Mouse (Mus musculus) neutrophil, adult 5-6 weeks (primary cell): ENCODE data around the gene Cpm. TPM values are rescaled to one million over a fixed set of nuclear protein-coding genes. Genes with fewer than 3 reads are reported as not detected.

Experiments
- ATAC-seq: fragments of 151-379, 151-347 bp; 2 replicates; pipeline ENCODE4 v1.8.0; 2017; ENCODE audit warnings: mild to moderate bottlenecking, moderate TSS enrichment; ENCODE audit not compliant: insufficient number of reproducible peaks, poor library complexity, low FRiP score, severe bottlenecking; ENCODE audit errors: extremely low read depth
- total RNA-seq: library from RNA; stranded (forward); fragments of 200-1000 nt; gene quantifications from 2 replicates; pipeline ENCODE4 v1.2.3, GENCODE M21; 2017

The Cpm gene
- total RNA-seq, 1 experiment from 2014 or later = 40.6 TPM

DNA sequence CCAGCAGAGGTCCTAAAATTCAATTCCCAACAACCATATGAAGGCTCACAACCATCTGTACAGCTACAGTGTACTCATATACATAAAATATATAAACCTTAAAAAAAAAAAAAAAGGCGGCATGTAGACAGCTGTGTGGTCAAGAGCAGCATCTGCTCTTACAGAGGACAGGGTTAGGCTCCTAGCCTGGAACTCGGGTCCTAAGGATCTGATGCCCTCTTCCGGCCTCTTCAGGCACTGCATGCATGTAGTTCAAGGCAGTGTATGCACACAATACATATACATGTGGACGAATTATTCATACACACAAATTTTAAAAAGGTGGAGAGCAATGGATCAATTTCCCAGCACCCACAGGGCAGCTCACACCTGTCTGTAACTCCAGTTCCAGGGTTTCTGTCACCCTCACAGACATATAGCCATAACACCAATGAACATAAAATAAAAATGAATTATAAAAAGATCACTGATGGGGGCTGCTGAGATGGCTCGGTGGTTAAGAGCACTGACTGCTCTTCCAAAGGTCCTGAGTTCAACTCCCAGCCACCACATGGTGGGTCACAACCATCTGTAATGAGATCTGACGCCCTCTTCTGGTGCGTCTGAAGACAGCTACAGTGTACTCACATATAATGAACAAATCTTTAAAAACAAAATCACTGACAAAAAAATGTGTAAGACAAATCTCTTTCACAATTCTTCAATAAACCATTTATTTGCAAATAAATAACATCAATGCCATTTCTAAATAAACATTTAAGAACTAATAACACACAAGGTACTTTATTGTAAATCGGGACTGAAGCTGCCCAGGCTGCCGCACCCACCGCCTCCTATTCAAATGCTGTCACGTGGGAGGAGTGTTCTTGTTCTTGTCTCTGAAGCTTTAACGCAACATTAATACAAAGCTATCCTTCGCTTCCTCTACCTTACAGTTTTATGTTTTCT lies 59.2 kb downstream of the Cpm start:
- peak; percentile 58; the same call in 1 of the 2 replicates for ATAC-seq

GRCm38 (mm10) chr10:117689297-117690100 lies 60.2 kb downstream of the Cpm start:
- ATAC-seq = no peak

- ATAC-seq = no peak
Observed at GRCm38 (mm10) chr10:117690101-117690352, 60.7 kb downstream of the Cpm start.

GRCm38 (mm10) chr10:117690770-117691296 lies 61.5 kb downstream of the Cpm start:
- no peak for ATAC-seq

DNA sequence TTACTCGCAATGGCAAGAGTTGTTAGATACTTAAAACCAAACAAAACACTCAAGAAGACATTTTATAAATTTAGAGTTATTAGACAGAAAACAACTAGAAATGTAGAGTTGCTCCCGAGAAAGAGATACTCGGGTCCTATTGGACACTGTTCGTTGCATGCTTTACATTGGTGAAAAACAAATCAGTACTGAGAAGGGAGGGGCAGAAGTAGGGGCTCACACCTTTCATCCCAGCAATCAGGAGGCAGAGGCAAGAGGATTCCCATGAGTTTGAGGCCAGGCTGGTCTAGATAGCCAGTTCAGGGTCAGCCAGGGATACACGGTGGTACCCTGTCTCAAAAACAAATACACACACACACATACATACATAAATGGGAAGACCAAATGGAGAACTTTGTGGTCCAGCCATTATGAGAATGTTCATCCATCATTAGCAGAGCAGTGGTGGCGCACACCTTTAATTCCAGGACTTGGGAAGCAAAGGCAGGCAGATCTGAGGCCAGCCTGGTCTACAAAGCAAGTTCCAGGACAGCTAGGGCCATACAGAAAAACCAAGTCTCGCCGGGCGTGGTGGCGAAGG lies 62.2 kb downstream of the Cpm start:
- no peak for ATAC-seq

DNA sequence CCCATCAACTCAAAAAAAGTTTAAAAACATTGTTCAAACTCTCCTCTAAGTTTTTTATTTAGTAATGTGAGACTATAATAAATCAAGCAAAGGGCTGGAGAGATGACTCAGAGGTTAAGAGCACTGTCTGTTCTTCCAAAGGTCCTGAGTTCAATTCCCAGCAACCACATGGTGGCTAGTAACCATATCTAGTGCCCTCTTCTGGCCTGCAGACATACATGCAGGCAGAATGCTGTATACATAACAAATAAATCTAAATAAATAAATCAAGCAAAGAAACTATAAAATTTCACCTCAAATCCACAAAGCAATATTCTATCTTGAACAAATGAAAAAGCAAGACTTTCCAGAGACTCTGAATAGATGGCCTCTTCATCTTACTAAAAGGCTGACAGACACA lies 62.9 kb downstream of the Cpm start:
- no peak for ATAC-seq

DNA sequence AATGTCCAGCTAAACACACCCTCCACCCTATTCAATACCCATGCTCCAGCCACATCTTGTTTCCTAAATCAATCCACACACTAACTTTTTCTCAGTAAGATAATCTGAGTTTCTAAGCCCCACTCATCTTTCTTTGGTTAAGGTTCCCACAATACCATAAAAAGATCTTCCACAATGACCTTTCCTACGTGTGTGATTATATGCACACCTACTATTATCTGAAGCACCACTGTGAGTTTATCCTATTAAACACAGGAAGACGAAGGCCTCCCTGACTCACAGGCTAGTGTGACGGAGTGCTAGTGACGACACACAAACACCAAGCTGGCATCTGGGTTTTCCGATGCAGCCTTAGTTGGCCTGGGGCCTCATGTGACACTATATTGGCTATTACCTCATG lies 63.7 kb downstream of the Cpm start:
- ATAC-seq = no peak

DNA sequence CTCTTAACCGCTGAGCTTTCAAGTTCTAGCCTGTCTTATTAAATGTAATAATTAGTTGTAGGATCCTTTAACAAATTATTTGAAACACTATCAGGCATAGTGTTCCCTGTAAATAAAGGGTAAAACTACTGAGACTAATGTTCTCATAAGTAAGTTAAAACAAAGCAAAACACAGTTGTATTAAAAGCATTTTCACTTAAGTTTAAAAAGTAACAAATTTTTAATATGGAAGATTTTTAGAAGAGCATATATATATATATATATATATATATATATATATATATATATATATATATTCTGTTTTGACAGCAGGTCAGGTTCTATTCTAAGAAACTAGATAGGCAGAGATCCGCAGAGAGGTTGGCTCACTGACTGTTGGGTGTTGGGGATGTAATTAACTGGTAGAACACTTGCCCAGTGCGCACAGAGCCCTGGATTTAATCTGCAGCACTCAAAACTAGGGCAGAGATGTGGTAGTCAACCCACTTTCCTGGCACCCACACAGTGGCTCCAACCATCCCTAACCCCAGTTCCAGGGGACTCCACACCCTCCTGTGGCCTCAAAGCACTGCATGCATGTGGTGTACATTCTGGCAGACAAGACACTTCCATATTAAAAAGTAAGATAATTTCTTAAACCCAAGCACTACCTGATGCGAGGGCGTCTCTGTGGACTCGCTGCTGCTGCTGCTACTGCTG lies 65.1 kb downstream of the Cpm start:
- ATAC-seq = no peak

GRCm38 (mm10) chr10:117695027-117695426 lies 65.7 kb downstream of the Cpm start:
- no peak for ATAC-seq

- no peak for ATAC-seq
Observed at GRCm38 (mm10) chr10:117695605-117696004, 66.3 kb downstream of the Cpm start.

DNA sequence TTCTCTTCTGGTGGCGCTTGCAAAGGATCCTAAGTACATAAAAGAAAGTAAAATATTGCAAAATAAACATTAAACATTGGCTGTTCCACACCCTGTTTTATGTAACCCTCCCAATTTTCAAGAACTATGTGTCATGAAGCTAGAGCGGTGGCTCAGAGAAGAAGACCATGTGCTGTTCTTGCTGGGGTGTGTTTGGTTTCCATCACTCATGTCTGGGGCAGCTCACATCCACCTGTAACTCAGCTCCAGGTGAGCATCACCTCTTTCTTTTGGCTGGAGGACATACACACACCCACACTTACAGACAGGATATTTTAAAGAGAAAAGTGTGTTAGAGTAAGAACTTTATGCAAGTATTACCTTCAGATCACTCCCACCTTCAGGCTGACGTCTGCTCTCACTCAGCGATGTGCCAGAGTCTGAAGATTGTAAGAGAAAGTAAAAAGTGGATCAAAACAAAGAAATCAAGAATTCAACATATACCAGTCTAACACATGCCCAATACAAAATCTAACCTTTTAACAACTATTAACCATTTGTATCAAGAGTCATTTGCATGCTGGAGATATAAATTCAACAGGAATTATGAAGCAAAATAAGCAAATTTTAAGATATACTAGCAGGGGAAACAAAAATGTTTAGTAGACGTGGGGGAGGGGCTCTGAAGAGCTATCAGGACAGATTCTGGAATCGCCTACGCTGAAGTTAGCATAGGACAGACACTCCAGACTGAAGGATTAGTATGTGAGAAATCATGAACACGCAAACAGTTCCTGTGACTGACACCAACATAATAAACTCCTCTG lies 66.9 kb downstream of the Cpm start:
- ATAC-seq = no peak

DNA sequence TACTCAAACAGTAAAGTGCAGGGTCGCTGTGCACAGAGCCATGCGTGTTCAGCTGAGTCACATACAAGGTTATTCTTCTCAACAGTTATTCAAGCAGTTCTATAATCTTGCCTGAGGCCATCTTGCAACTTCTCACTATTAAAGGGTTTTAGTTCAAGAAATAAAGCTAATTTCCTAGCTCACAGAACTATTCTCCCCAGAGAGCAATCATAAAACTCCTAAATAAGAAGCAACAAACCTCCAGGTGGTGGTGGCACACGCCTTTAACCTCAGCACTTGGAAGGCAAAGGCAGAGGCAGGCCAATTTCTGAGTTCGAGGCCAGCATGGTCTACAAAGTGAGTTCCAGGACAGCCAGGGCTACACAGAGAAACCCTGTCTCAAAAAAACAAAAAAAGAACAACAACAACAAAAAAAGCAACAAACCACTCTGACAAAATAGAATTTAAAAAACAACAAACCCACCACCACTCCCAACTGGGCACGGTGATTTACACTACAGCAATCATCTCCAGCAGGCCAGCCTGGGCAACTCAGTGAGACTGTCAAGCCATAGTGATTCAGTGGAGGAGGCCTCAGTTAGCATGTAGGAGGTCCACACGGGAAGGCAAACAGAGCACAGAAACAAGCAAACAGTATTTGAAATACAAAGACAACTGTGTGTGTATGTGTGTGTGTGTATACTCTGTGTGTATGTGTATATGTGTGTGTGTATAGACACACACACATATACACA lies 67.7 kb downstream of the Cpm start:
- no peak for ATAC-seq

GRCm38 (mm10) chr10:117697561-117698115 lies 68.3 kb downstream of the Cpm start:
- no peak for ATAC-seq

DNA sequence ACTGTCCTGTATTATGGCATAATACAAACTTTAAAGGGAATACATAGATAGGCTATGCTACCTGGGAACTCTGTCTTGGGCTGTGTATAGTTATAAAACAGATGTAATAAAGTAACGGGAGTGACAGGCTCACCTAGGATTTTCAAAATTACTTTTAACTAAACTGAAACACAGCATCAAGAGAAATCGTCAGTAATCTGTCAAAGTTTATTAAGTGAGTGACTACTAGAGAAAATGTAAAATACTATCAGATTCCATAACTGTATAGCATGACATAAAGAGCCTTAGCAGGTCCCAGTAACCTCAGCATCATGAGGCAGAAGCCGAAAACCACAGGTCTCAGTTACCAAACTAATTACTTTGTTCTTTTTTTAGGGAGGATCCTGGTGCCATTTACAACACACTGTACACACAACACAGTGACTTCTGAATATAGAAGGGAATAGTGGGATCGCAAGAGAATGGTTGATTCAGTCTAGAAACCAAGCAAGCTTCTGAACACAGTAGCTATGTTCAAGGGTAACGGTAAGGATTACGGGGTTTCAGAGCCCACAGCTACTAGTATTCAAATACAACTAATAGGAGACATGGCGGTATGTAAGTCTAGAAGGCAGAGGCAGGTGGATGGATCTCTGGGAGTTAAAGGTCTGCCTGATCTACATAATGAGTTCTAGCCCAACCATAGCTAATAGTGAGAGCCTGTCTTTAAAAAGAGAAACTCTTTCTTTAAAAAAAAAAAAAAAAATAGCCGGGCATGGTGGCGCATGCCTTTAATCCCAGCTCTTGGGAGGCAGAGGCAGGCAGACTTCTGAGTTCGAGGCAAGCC lies 69.2 kb downstream of the Cpm start:
- no peak for ATAC-seq

- no peak for ATAC-seq
Observed at GRCm38 (mm10) chr10:117699914-117700313, 70.6 kb downstream of the Cpm start.

DNA sequence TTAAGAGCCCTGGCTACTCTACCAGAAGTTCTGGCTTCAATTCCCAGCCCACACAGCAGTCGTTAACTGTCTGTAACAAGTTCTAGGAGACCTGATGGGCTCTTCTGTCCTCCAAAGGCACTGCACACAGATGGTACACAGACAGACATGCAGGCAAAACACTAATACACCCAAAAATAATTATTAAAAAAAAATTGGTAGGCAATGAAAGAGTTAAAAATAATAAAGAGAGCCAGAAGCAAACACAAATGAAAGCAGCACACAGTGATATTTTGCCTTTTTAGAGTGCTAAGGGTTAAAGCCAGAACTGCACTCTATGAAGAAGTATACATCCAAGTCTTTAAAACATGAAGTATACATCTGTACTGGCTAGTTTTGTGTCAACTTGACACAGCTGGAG lies 71.2 kb downstream of the Cpm start:
- ATAC-seq = no peak
